Mouse (Mus musculus): ENCODE data around the gene Pianp. TPM values are rescaled to one million over a fixed set of nuclear protein-coding genes. Genes with fewer than 3 reads are reported as not detected.
A peak's percentile ranks its signal among the peaks of the same experiment; 100 is the strongest.

Pianp gene
- polyA plus RNA-seq, 1 experiment = 21.4 TPM

DNA sequence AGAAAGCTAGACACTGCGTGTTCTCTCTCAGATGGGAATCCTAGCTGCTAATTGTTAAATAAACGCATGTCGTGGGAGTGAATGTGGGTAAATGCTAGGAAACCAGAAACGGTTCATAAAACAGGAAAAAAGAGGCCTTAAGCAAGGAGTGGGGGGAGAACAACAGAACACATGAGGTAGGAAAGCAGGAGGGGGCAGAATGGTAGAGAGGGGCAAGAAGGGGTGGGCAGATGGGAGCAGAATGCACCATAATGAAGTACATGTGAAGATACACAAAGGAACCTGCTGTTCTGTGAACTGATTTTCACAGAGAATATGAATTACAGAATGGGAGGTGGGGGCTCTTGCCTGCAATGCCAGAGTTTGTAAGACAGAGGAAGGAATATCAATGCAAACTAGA is 4.3 kb upstream of the Pianp start:
- H3K4me3 ChIP-seq (ENCODE audit: low read depth, low read length) = no peak overlapping the region
- 0 out of 2 replicates have a peak, but pooled peaks cover 4% of the 10 kb centered on the region for H3K9me3 ChIP-seq (replicated peaks; ENCODE audit: control insufficient read depth, insufficient read depth, low read length, poor library complexity, severe bottlenecking)
- TF ChIP-seq EP300 (IDR thresholded peaks at IDR 0.05; ENCODE audit: insufficient read depth, low read depth, low read length) = no peak
- TF ChIP-seq CTCF (IDR thresholded peaks at IDR 0.05; ENCODE audit: low read depth, low read length) = no peak
- TF ChIP-seq POLR2A (IDR thresholded peaks at IDR 0.05; ENCODE audit: insufficient read depth, low read length) = no peak
- no peaks in the 10 kb centered on the region for H3K36me3 ChIP-seq (ENCODE audit: control insufficient read depth, insufficient read depth, low read length, poor library complexity, severe bottlenecking)
- H3K4me1 ChIP-seq (ENCODE audit: control insufficient read depth, insufficient read depth, low read length) = peaks cover 4% of the 10 kb centered on the region
- H3K27ac ChIP-seq (ENCODE audit: insufficient read depth, low read length) = no peak overlapping the region
- H3K9ac ChIP-seq (ENCODE audit: low read depth, poor library complexity, severe bottlenecking) = no peak overlapping the region
- no peaks in the 10 kb centered on the region for H3K27me3 ChIP-seq (ENCODE audit: control insufficient read depth, insufficient read depth, low read length, poor library complexity, severe bottlenecking)

DNA sequence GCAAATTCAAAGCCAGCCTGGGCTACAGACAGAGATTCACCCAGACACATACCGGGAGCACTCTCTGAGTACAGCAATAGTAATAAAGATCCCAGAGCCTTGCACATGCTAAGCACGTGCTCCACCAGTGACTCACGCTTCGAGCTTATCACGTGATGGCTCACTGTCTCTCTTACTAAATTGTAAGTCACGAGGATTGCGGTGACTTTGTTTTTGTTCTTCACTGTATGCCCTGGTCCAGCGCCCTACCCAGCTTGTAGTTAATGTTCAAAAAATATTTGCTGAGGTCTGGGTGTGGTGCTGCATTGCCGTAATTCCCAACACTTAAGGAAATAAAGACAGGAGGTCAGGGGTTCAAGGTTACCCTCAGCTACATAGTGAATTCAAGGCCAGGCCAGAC is 3.1 kb upstream of the Pianp start:
- peaks cover 4% of the 10 kb centered on the region for H3K4me1 ChIP-seq (ENCODE audit: control insufficient read depth, insufficient read depth, low read length)
- H3K9me3 ChIP-seq (replicated peaks; ENCODE audit: control insufficient read depth, insufficient read depth, low read length, poor library complexity, severe bottlenecking) = 0 out of 2 replicates have a peak, but pooled peaks cover 4% of the 10 kb centered on the region
- H3K27me3 ChIP-seq (ENCODE audit: control insufficient read depth, insufficient read depth, low read length, poor library complexity, severe bottlenecking) = no peaks in the 10 kb centered on the region
- no peak overlapping the region for H3K4me3 ChIP-seq (ENCODE audit: low read depth, low read length)
- no peak for TF ChIP-seq CTCF (IDR thresholded peaks at IDR 0.05; ENCODE audit: low read depth, low read length)
- no peak for TF ChIP-seq POLR2A (IDR thresholded peaks at IDR 0.05; ENCODE audit: insufficient read depth, low read length)
- H3K36me3 ChIP-seq (ENCODE audit: control insufficient read depth, insufficient read depth, low read length, poor library complexity, severe bottlenecking) = no peaks in the 10 kb centered on the region
- no peak overlapping the region for H3K27ac ChIP-seq (ENCODE audit: insufficient read depth, low read length)
- H3K9ac ChIP-seq (ENCODE audit: low read depth, poor library complexity, severe bottlenecking) = no peak overlapping the region

DNA sequence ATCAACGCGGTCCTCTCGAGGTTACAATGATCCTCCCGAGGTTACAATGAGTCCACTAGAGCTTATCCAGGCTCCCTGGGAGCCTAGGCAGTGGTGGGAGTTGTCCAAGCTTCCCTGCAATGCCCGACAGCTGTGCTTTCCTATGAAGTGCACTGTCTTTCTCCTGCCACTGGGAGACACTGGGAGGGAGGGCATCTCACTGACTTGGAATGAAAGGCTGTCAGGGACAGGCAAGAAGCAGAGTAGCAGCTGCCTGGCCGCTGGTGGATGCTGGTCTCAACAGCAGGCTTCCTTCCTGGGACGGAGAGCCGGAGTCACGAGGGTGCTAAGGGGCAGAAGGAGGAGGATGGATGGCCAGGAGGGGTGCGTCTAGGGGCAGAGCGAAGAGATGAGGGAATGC is 2.6 kb upstream of the Pianp start:
- H3K27me3 ChIP-seq (ENCODE audit: control insufficient read depth, insufficient read depth, low read length, poor library complexity, severe bottlenecking) = no peaks in the 10 kb centered on the region
- H3K27ac ChIP-seq (ENCODE audit: insufficient read depth, low read length) = no peak overlapping the region
- H3K4me1 ChIP-seq (ENCODE audit: control insufficient read depth, insufficient read depth, low read length) = peaks cover 4% of the 10 kb centered on the region
- no peak overlapping the region for H3K4me3 ChIP-seq (ENCODE audit: low read depth, low read length)
- TF ChIP-seq EP300 (IDR thresholded peaks at IDR 0.05; ENCODE audit: insufficient read depth, low read depth, low read length) = 0 out of 2 replicates have a peak, but pooled peaks have one; percentile 24
- TF ChIP-seq POLR2A (IDR thresholded peaks at IDR 0.05; ENCODE audit: insufficient read depth, low read length) = no peak
- no peaks in the 10 kb centered on the region for H3K36me3 ChIP-seq (ENCODE audit: control insufficient read depth, insufficient read depth, low read length, poor library complexity, severe bottlenecking)
- no peak overlapping the region for H3K9ac ChIP-seq (ENCODE audit: low read depth, poor library complexity, severe bottlenecking)
- 0 out of 2 replicates have a peak, but pooled peaks cover 4% of the 10 kb centered on the region for H3K9me3 ChIP-seq (replicated peaks; ENCODE audit: control insufficient read depth, insufficient read depth, low read length, poor library complexity, severe bottlenecking)

DNA sequence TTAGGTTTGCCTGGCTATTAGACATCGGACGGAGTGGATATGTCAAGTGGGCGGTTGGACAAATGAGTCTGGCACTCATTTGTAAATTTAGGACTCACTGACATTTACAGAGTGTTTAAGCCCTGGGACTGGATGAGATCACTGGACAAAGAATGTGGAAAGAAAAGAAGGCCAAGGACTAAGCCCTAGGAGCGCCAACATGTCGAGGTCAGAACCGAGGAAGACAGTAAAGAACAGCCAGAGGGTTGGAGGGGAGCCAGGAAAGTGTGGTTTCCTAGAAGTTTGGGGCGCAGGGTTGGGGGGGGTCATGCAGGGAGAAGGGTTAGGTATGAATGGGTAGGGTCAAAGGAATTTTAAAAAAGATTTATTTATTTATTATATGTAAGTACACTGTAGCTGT is 1.2 kb upstream of the Pianp start:
- Histone ChIP-seq H3K9me3 (replicated peaks; ENCODE audit: control insufficient read depth, insufficient read depth, low read length, poor library complexity, severe bottlenecking) (0 out of 2 replicates have a peak, but pooled peaks cover 4% of the 10 kb centered on the region), H3K4me1 (ENCODE audit: control insufficient read depth, insufficient read depth, low read length) (peaks cover 4% of the 10 kb centered on the region), H3K9ac (ENCODE audit: low read depth, poor library complexity, severe bottlenecking) (no peak overlapping the region), H3K27ac (ENCODE audit: insufficient read depth, low read length) (no peak overlapping the region), H3K27me3 (ENCODE audit: control insufficient read depth, insufficient read depth, low read length, poor library complexity, severe bottlenecking) (no peaks in the 10 kb centered on the region), H3K36me3 (ENCODE audit: control insufficient read depth, insufficient read depth, low read length, poor library complexity, severe bottlenecking) (no peaks in the 10 kb centered on the region), H3K4me3 (ENCODE audit: low read depth, low read length) (no peak overlapping the region)
- no peak for TF ChIP-seq EP300 (IDR thresholded peaks at IDR 0.05; ENCODE audit: insufficient read depth, low read depth, low read length)
- no peak for TF ChIP-seq POLR2A (IDR thresholded peaks at IDR 0.05; ENCODE audit: insufficient read depth, low read length)
- TF ChIP-seq CTCF (IDR thresholded peaks at IDR 0.05; ENCODE audit: low read depth, low read length) = no peak

DNA sequence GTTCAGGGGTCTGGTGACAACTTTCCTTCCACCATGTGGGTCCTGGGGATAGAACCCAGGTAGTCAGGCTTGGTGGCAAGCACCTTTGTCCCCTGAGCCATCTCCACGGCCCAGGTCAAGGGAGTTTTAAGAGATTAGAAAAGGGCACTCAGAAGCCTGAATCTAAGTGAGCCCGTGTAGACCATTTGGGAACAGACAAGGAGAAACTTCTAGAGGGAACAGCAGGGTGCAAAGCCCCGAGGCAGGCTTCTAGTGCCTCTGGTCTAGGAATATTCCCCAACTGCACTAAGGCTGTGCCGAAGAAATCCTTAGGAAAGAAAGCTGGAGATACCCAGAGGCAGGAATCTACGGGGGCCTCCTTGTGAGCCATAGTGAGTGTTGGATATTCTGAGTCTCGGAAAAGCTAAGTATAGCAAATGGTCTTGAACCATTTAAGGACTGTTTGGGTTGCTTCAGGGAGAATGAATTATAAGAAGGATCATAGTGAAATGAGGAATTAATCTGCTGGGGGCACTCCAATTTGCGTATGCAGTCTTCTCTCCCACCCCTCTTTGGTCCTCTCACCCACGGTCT is 577 bp upstream of the Pianp start:
- H3K4me3 ChIP-seq (ENCODE audit: low read depth, low read length) = peak overlapping the region; percentile 50
- H3K27ac ChIP-seq (ENCODE audit: insufficient read depth, low read length) = no peak overlapping the region
- TF ChIP-seq CTCF (IDR thresholded peaks at IDR 0.05; ENCODE audit: low read depth, low read length) = no peak
- TF ChIP-seq EP300 (IDR thresholded peaks at IDR 0.05; ENCODE audit: insufficient read depth, low read depth, low read length) = no peak
- no peak for TF ChIP-seq POLR2A (IDR thresholded peaks at IDR 0.05; ENCODE audit: insufficient read depth, low read length)
- no peaks in the 10 kb centered on the region for H3K9me3 ChIP-seq (replicated peaks; ENCODE audit: control insufficient read depth, insufficient read depth, low read length, poor library complexity, severe bottlenecking)
- no peaks in the 10 kb centered on the region for H3K27me3 ChIP-seq (ENCODE audit: control insufficient read depth, insufficient read depth, low read length, poor library complexity, severe bottlenecking)
- H3K36me3 ChIP-seq (ENCODE audit: control insufficient read depth, insufficient read depth, low read length, poor library complexity, severe bottlenecking) = no peaks in the 10 kb centered on the region
- peak overlapping the region; percentile 75; the same call in 1 of the 2 replicates for H3K9ac ChIP-seq (ENCODE audit: low read depth, poor library complexity, severe bottlenecking)
- H3K4me1 ChIP-seq (ENCODE audit: control insufficient read depth, insufficient read depth, low read length) = peaks cover 4% of the 10 kb centered on the region

DNA sequence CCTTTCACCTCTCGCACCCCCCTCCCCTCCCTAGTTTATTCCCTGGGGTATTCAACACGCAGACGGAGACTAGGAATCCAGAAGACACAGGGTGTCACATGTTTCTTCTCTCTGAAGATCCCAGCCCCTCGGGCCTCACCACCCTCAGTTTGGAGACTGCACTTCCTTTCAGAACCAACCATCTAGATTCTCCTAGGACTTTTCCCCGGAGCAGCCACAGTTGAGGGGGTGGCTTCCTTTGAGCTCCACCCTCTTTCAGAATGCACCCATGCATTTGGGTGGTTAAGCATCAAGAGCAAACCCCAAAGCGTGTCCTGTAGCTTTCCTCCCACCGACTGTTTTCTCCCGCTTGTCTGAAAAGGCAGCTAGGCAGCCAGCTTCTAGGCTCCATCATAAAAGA is 1.6 kb downstream of the Pianp start:
- no peaks in the 10 kb centered on the region for H3K9me3 ChIP-seq (replicated peaks; ENCODE audit: control insufficient read depth, insufficient read depth, low read length, poor library complexity, severe bottlenecking)
- TF ChIP-seq POLR2A (IDR thresholded peaks at IDR 0.05; ENCODE audit: insufficient read depth, low read length) = no peak
- no peak for TF ChIP-seq CTCF (IDR thresholded peaks at IDR 0.05; ENCODE audit: low read depth, low read length)
- TF ChIP-seq EP300 (IDR thresholded peaks at IDR 0.05; ENCODE audit: insufficient read depth, low read depth, low read length) = no peak
- H3K4me1 ChIP-seq (ENCODE audit: control insufficient read depth, insufficient read depth, low read length) = peaks cover 4% of the 10 kb centered on the region
- no peaks in the 10 kb centered on the region for H3K36me3 ChIP-seq (ENCODE audit: control insufficient read depth, insufficient read depth, low read length, poor library complexity, severe bottlenecking)
- H3K27ac ChIP-seq (ENCODE audit: insufficient read depth, low read length) = no peak overlapping the region
- H3K27me3 ChIP-seq (ENCODE audit: control insufficient read depth, insufficient read depth, low read length, poor library complexity, severe bottlenecking) = no peaks in the 10 kb centered on the region
- H3K4me3 ChIP-seq (ENCODE audit: low read depth, low read length) = peak overlapping the region; percentile 74
- H3K9ac ChIP-seq (ENCODE audit: low read depth, poor library complexity, severe bottlenecking) = peak overlapping the region; percentile 75
